8 mouse cellular contexts compared by ENCODE assay signal in genomic region chr2:35336388-35337280, GRCm38 (mm10). TPM values are rescaled to one million over a fixed set of nuclear protein-coding genes. Genes with fewer than 3 reads are reported as not detected.
A peak's percentile ranks its signal among the peaks of the same experiment; 100 is the strongest.
DNase-seq lines count a peak whose midpoint lies in the region; ATAC-seq lines count a peak whose summit lies in the region.

Stom (minus strand) TSS chr2:35336976.

- peaks cover 14% of the 10 kb centered on the region for H3K4me1 ChIP-seq in hindbrain, embryonic 12.5 days

- H3K27me3 ChIP-seq in hindbrain, embryonic 12.5 days, result peaks cover 6% of the 10 kb centered on the region; the same call in 1 of the 2 replicates

- H3K4me3 ChIP-seq in hindbrain, embryonic 12.5 days, result peak within 1 kb of the TSS; percentile 63

- under 1% methylated on average over 45 of the region's 45 CpGs for whole genome bisulfite sequencing in hindbrain, embryonic 12.5 days

- H3K27ac ChIP-seq in hindbrain, embryonic 12.5 days, result peak within 1 kb of the TSS; percentile 78

- H3K36me3 ChIP-seq in hindbrain, embryonic 12.5 days, result no peaks in the 10 kb centered on the region

- peak; percentile 100 for DNase-seq in NIH3T3 (ENCODE audit: low read depth)
- DNase-seq in cerebellum, postnatal 10 days, result peak; percentile 100
- peak; percentile 98 for DNase-seq in frontal cortex, postnatal 10 days (ENCODE audit: low spot score in 2 of 2)
- peak; percentile 94 to 97 for DNase-seq in layer of hippocampus, postnatal 14 days (ENCODE audit: low spot score in 2 of 2)
- DNase-seq in lung, postnatal 14 days, result peak; percentile 100
- DNase-seq in retina, adult 2 months (ENCODE audit: low read depth, low spot score), result peak; percentile 98
- peak; percentile 99 to 100 for DNase-seq in thymus, postnatal 36 days

- no peaks in the 10 kb centered on the region for H3K9me3 ChIP-seq in hindbrain, embryonic 12.5 days (replicated peaks)

- ATAC-seq in hindbrain, embryonic 12.5 days (ENCODE audit: low FRiP score), result peak; percentile 100

- peak within 1 kb of the TSS; percentile 97 for H3K4me2 ChIP-seq in hindbrain, embryonic 12.5 days (replicated peaks)

- H3K9ac ChIP-seq in hindbrain, embryonic 12.5 days, result peak within 1 kb of the TSS; percentile 79

RNA-seq across cellular contexts. Expression of gene Stom, which starts in this region (rescaled TPM):
- 16.6 and 17.0 TPM in 2 replicates for polyA plus RNA-seq in hindbrain, embryonic 12.5 days (2016; fragmentation: Nextera tagmentation; extraction: Ambion mirVana)
- total RNA-seq in layer of hippocampus, postnatal 14 days (2021), result 1 to 10 TPM; 8.0 to 8.2 TPM

Comparison
In these comparisons a context has a peak if more than half of its experiments do, and no peak if none do; other contexts are left out.
1. Peak in every context shown above with its lines: DNase-seq, ATAC-seq, H3K4me3 ChIP-seq and H3K27ac ChIP-seq.